Mouse (Mus musculus): ENCODE results near the gene B4galnt4. TPM values are rescaled to one million over a fixed set of nuclear protein-coding genes. Genes with fewer than 3 reads are reported as not detected.

B4galnt4 gene
- polyA plus RNA-seq, 1 experiment from 2014 or later, result 0.37 TPM

GRCm38 (mm10) chr7:141052016-141052415, 8.9 kb upstream of the B4galnt4 start:
- 72% methylated on average over 4 of the region's 4 CpGs for WGBS (ENCODE audit: insufficient replicate concordance)
- no peak overlapping the region for H3K4me2 ChIP-seq (ENCODE audit: low read depth, low read length)
- no peak overlapping the region for H3K4me3 ChIP-seq (ENCODE audit: low read depth, low read length)
- H3K36me3 ChIP-seq (ENCODE audit: control insufficient read depth, insufficient read depth), result no peaks in the 10 kb centered on the region
- H3K9me3 ChIP-seq (replicated peaks; ENCODE audit: control insufficient read depth, low read length), result no peaks in the 10 kb centered on the region
- no peak overlapping the region for H3K9ac ChIP-seq (ENCODE audit: low read depth, low read length)
- peak overlapping the region; percentile 24; the same call in 1 of the 2 replicates for H3K27ac ChIP-seq (ENCODE audit: low read length)
- H3K4me1 ChIP-seq (ENCODE audit: control insufficient read depth, low read depth, low read length), result peaks cover 17% of the 10 kb centered on the region
- ATAC-seq (ENCODE audit: low read depth), result no peak
- 0 out of 2 replicates have a peak, but pooled peaks cover 1% of the 10 kb centered on the region for H3K27me3 ChIP-seq (ENCODE audit: control insufficient read depth, insufficient read depth, low read depth, low read length)

GRCm38 (mm10) chr7:141052421-141052820, 8.5 kb upstream of the B4galnt4 start:
- Histone ChIP-seq H3K36me3 (ENCODE audit: control insufficient read depth, insufficient read depth) (no peaks in the 10 kb centered on the region), H3K27ac (ENCODE audit: low read length) (peak overlapping the region; percentile 24; the same call in 1 of the 2 replicates), H3K4me1 (ENCODE audit: control insufficient read depth, low read depth, low read length) (peaks cover 13% of the 10 kb centered on the region), H3K4me3 (ENCODE audit: low read depth, low read length) (no peak overlapping the region), H3K9ac (ENCODE audit: low read depth, low read length) (no peak overlapping the region), H3K4me2 (ENCODE audit: low read depth, low read length) (no peak overlapping the region), H3K27me3 (ENCODE audit: control insufficient read depth, insufficient read depth, low read depth, low read length) (peaks cover 3% of the 10 kb centered on the region; the same call in 1 of the 2 replicates), H3K9me3 (replicated peaks; ENCODE audit: control insufficient read depth, low read length) (no peaks in the 10 kb centered on the region)
- ATAC-seq (ENCODE audit: low read depth), result no peak
- 52% methylated on average over 2 of the region's 2 CpGs for WGBS (ENCODE audit: insufficient replicate concordance)

- Histone ChIP-seq H3K4me3 (ENCODE audit: low read depth, low read length) (no peak overlapping the region), H3K4me1 (ENCODE audit: control insufficient read depth, low read depth, low read length) (peaks cover 7% of the 10 kb centered on the region), H3K9ac (ENCODE audit: low read depth, low read length) (no peak overlapping the region), H3K4me2 (ENCODE audit: low read depth, low read length) (no peak overlapping the region), H3K27me3 (ENCODE audit: control insufficient read depth, insufficient read depth, low read depth, low read length) (peaks cover 31% of the 10 kb centered on the region), H3K27ac (ENCODE audit: low read length) (no peak overlapping the region), H3K36me3 (ENCODE audit: control insufficient read depth, insufficient read depth) (no peaks in the 10 kb centered on the region), H3K9me3 (replicated peaks; ENCODE audit: control insufficient read depth, low read length) (no peaks in the 10 kb centered on the region)
- no peak for ATAC-seq (ENCODE audit: low read depth)
- 65% methylated on average over 4 of the region's 4 CpGs for WGBS (ENCODE audit: insufficient replicate concordance)
These were observed 5.1 kb upstream of the B4galnt4 start for GRCm38 (mm10) chr7:141055785-141056184.

GRCm38 (mm10) chr7:141056976-141057375, 3.9 kb upstream of the B4galnt4 start:
- ATAC-seq (ENCODE audit: low read depth), result no peak
- Histone ChIP-seq H3K27ac (ENCODE audit: low read length) (no peak overlapping the region), H3K4me1 (ENCODE audit: control insufficient read depth, low read depth, low read length) (peaks cover 13% of the 10 kb centered on the region), H3K9me3 (replicated peaks; ENCODE audit: control insufficient read depth, low read length) (no peaks in the 10 kb centered on the region), H3K9ac (ENCODE audit: low read depth, low read length) (no peak overlapping the region), H3K27me3 (ENCODE audit: control insufficient read depth, insufficient read depth, low read depth, low read length) (peaks cover 43% of the 10 kb centered on the region), H3K4me3 (ENCODE audit: low read depth, low read length) (no peak overlapping the region), H3K4me2 (ENCODE audit: low read depth, low read length) (no peak overlapping the region), H3K36me3 (ENCODE audit: control insufficient read depth, insufficient read depth) (no peaks in the 10 kb centered on the region)
- 71% methylated on average over 6 of the region's 6 CpGs for WGBS (ENCODE audit: insufficient replicate concordance)

- WGBS (ENCODE audit: insufficient replicate concordance), result 73% methylated on average over 1 of the region's 1 CpGs
- Histone ChIP-seq H3K4me3 (ENCODE audit: low read depth, low read length) (no peak overlapping the region), H3K36me3 (ENCODE audit: control insufficient read depth, insufficient read depth) (no peaks in the 10 kb centered on the region), H3K4me1 (ENCODE audit: control insufficient read depth, low read depth, low read length) (peaks cover 13% of the 10 kb centered on the region), H3K9ac (ENCODE audit: low read depth, low read length) (no peak overlapping the region), H3K9me3 (replicated peaks; ENCODE audit: control insufficient read depth, low read length) (no peaks in the 10 kb centered on the region), H3K4me2 (ENCODE audit: low read depth, low read length) (no peak overlapping the region), H3K27me3 (ENCODE audit: control insufficient read depth, insufficient read depth, low read depth, low read length) (peaks cover 48% of the 10 kb centered on the region), H3K27ac (ENCODE audit: low read length) (no peak overlapping the region)
- ATAC-seq (ENCODE audit: low read depth), result no peak
These were observed 3.4 kb upstream of the B4galnt4 start for GRCm38 (mm10) chr7:141057541-141057940.

GRCm38 (mm10) chr7:141058601-141059341, 2.1 kb upstream of the B4galnt4 start:
- no peak for ATAC-seq (ENCODE audit: low read depth)
- Histone ChIP-seq H3K4me2 (ENCODE audit: low read depth, low read length) (no peak overlapping the region), H3K4me3 (ENCODE audit: low read depth, low read length) (no peak overlapping the region), H3K36me3 (ENCODE audit: control insufficient read depth, insufficient read depth) (no peaks in the 10 kb centered on the region), H3K27ac (ENCODE audit: low read length) (no peak overlapping the region), H3K9ac (ENCODE audit: low read depth, low read length) (no peak overlapping the region), H3K4me1 (ENCODE audit: control insufficient read depth, low read depth, low read length) (peaks cover 15% of the 10 kb centered on the region), H3K27me3 (ENCODE audit: control insufficient read depth, insufficient read depth, low read depth, low read length) (peaks cover 50% of the 10 kb centered on the region), H3K9me3 (replicated peaks; ENCODE audit: control insufficient read depth, low read length) (no peaks in the 10 kb centered on the region)
- 51% methylated on average over 14 of the region's 14 CpGs for WGBS (ENCODE audit: insufficient replicate concordance)

- no peak overlapping the region for H3K4me3 ChIP-seq (ENCODE audit: low read depth, low read length)
These were observed 975 bp upstream of the B4galnt4 start for GRCm38 (mm10) chr7:141059929-141060328.

GRCm38 (mm10) chr7:141061269-141061692, 377 bp downstream of the B4galnt4 start:
- Histone ChIP-seq H3K9ac (ENCODE audit: low read depth, low read length) (no peak overlapping the region), H3K27ac (ENCODE audit: low read length) (no peak overlapping the region), H3K36me3 (ENCODE audit: control insufficient read depth, insufficient read depth) (no peaks in the 10 kb centered on the region), H3K4me2 (ENCODE audit: low read depth, low read length) (peak overlapping the region; percentile 71), H3K4me1 (ENCODE audit: control insufficient read depth, low read depth, low read length) (peaks cover 17% of the 10 kb centered on the region), H3K27me3 (ENCODE audit: control insufficient read depth, insufficient read depth, low read depth, low read length) (peaks cover 50% of the 10 kb centered on the region), H3K4me3 (ENCODE audit: low read depth, low read length) (peak overlapping the region; percentile 52), H3K9me3 (replicated peaks; ENCODE audit: control insufficient read depth, low read length) (no peaks in the 10 kb centered on the region)
- ATAC-seq (ENCODE audit: low read depth), result no peak
- WGBS (ENCODE audit: insufficient replicate concordance), result 3% methylated on average over 37 of the region's 37 CpGs

More at GRCm38 (mm10) chr7:141059929-141060328, 975 bp upstream of the B4galnt4 start:
- no peak overlapping the region for H3K27ac ChIP-seq (ENCODE audit: low read length)
- H3K9ac ChIP-seq (ENCODE audit: low read depth, low read length), result no peak overlapping the region
- peaks cover 17% of the 10 kb centered on the region for H3K4me1 ChIP-seq (ENCODE audit: control insufficient read depth, low read depth, low read length)
- 53% methylated on average over 2 of the region's 2 CpGs for WGBS (ENCODE audit: insufficient replicate concordance)
- no peaks in the 10 kb centered on the region for H3K36me3 ChIP-seq (ENCODE audit: control insufficient read depth, insufficient read depth)
- H3K27me3 ChIP-seq (ENCODE audit: control insufficient read depth, insufficient read depth, low read depth, low read length), result peaks cover 50% of the 10 kb centered on the region
- H3K9me3 ChIP-seq (replicated peaks; ENCODE audit: control insufficient read depth, low read length), result no peaks in the 10 kb centered on the region
- ATAC-seq (ENCODE audit: low read depth), result no peak
- no peak overlapping the region for H3K4me2 ChIP-seq (ENCODE audit: low read depth, low read length)

GRCm38 (mm10) chr7:141062525-141062924, 1.6 kb downstream of the B4galnt4 start:
- H3K4me2 ChIP-seq (ENCODE audit: low read depth, low read length), result no peak overlapping the region
- H3K9ac ChIP-seq (ENCODE audit: low read depth, low read length), result no peak overlapping the region
- H3K27ac ChIP-seq (ENCODE audit: low read length), result no peak overlapping the region
- peaks cover 17% of the 10 kb centered on the region for H3K4me1 ChIP-seq (ENCODE audit: control insufficient read depth, low read depth, low read length)
- H3K4me3 ChIP-seq (ENCODE audit: low read depth, low read length), result no peak overlapping the region
- WGBS (ENCODE audit: insufficient replicate concordance), result 28% methylated on average over 7 of the region's 7 CpGs
- H3K27me3 ChIP-seq (ENCODE audit: control insufficient read depth, insufficient read depth, low read depth, low read length), result peaks cover 46% of the 10 kb centered on the region
- ATAC-seq (ENCODE audit: low read depth), result no peak
- no peaks in the 10 kb centered on the region for H3K36me3 ChIP-seq (ENCODE audit: control insufficient read depth, insufficient read depth)
- no peaks in the 10 kb centered on the region for H3K9me3 ChIP-seq (replicated peaks; ENCODE audit: control insufficient read depth, low read length)
